Mouse (Mus musculus) G1E (cell line): ENCODE measurements around the gene Masp2. TPM values are rescaled to one million over a fixed set of nuclear protein-coding genes. Genes with fewer than 3 reads are reported as not detected.
A peak's percentile ranks its signal among the peaks of the same experiment; 100 is the strongest.

Experiments
- ATAC-seq: 2 replicates; pipeline ENCODE4 v1.8.0; 2016; ENCODE audit warnings: mild to moderate bottlenecking; ENCODE audit not compliant: insufficient number of reproducible peaks, poor library complexity, low FRiP score, severe bottlenecking; ENCODE audit errors: extremely low read depth
- DNase-seq: peaks from one replicate; pipeline ENCODE4 v3.0.0; 2012; ENCODE audit warnings: low spot score
- H3K27me3 ChIP-seq: 2 replicates; pipeline ENCODE4 v1.6.1; 2012; ENCODE audit warnings: mild to moderate bottlenecking, low read length, inconsistent platforms; ENCODE audit not compliant: insufficient read depth
- H3K36me3 ChIP-seq: replicated peaks from 2 replicates; pipeline ENCODE3; 2012; ENCODE audit warnings: mild to moderate bottlenecking, inconsistent platforms
- H3K4me1 ChIP-seq: 2 replicates; pipeline ENCODE4 v1.6.1; 2012; ENCODE audit warnings: low read depth, low read length, inconsistent platforms, mixed read lengths; ENCODE audit not compliant: insufficient read depth
- H3K4me3 ChIP-seq: 2 replicates; pipeline ENCODE4 v1.5.1; 2012; ENCODE audit warnings: low read depth, mild to moderate bottlenecking, inconsistent platforms, low read length, moderate library complexity, mixed read lengths
- H3K9me3 ChIP-seq: replicated peaks from 2 replicates; pipeline ENCODE4 v1.6.1; 2012; ENCODE audit warnings: inconsistent platforms
- CTCF ChIP-seq: IDR thresholded peaks from 2 replicates; pipeline ENCODE4 v1.5.1; 2012; ENCODE audit warnings: low read depth, low read length, inconsistent platforms, mixed read lengths
- GATA1 ChIP-seq: IDR thresholded peaks from 2 replicates; pipeline ENCODE4 v1.6.1; 2012; ENCODE audit warnings: borderline replicate concordance, low read length, inconsistent platforms, mixed read lengths
- GATA2 ChIP-seq: IDR thresholded peaks from 2 replicates; pipeline ENCODE4 v1.6.1; 2012; ENCODE audit warnings: low read depth, low read length, inconsistent platforms, borderline replicate concordance
- POLR2AphosphoS5 ChIP-seq: IDR thresholded peaks from 2 replicates; pipeline ENCODE4 v1.6.1; 2012; ENCODE audit warnings: low read depth, low read length, inconsistent platforms; ENCODE audit not compliant: insufficient replicate concordance
- TAL1 ChIP-seq: conservative IDR thresholded peaks from 2 replicates; pipeline ENCODE4 v1.6.1; 2012; ENCODE audit warnings: low read depth, low read length, inconsistent platforms, mixed read lengths
- polyA plus RNA-seq: library from polyadenylated mRNA; stranded (reverse); fragments of >175 nt; gene quantifications from 2 replicates; pipeline ENCODE4 v1.2.3, GENCODE M21; 2012
- total RNA-seq, 2 experiments: library from RNA; stranded (forward) in 1 of 2; stranded (reverse) in 1 of 2; fragments of 200-1000 nt in 1 of 2; fragments of >200 nt in 1 of 2; fragmentation: Nextera tagmentation in 1 of 2; gene quantifications; 2 replicates each; pipeline ENCODE4 v1.2.3; 2014 to 2017

The Masp2 gene
- total and polyA plus RNA-seq, 3 experiments, result 0.69 to 18.1 (median 2.9) TPM

- Histone ChIP-seq H3K27me3 (no peaks in the 10 kb centered on the region), H3K36me3 (peaks cover 36% of the 10 kb centered on the region), H3K9me3 (no peaks in the 10 kb centered on the region), H3K4me3 (peak within 1 kb of the TSS; percentile 93), H3K4me1 (peaks cover 39% of the 10 kb centered on the region)
- peak; percentile 86 for ATAC-seq
- peak; percentile 67; the same call in 1 of the 2 replicates for TF ChIP-seq POLR2AphosphoS5
- no peak for TF ChIP-seq TAL1
- DNase-seq, result peak; percentile 92
Observed at GRCm38 (mm10) chr4:148626623-148627185, 24.4 kb downstream of the Masp2 start, which contains the start of gene Tardbp. TSS of gene Tardbp (minus strand) at chr4:148627019.

- ATAC-seq, result no peak
- no peak for DNase-seq
- TF ChIP-seq POLR2AphosphoS5, result no peak
- no peak for TF ChIP-seq GATA1
- TF ChIP-seq GATA2, result no peak
- TF ChIP-seq TAL1, result no peak
- TF ChIP-seq CTCF, result no peak
- Histone ChIP-seq H3K27me3 (no peaks in the 10 kb centered on the region), H3K36me3 (peaks cover 30% of the 10 kb centered on the region), H3K9me3 (no peaks in the 10 kb centered on the region), H3K4me3 (no peak overlapping the region; the same call in 1 of the 2 replicates), H3K4me1 (peaks cover 34% of the 10 kb centered on the region)
Observed at GRCm38 (mm10) chr4:148627246-148627645, 24.9 kb downstream of the Masp2 start.

- TF ChIP-seq POLR2AphosphoS5 (no peak), CTCF (no peak), GATA2 (no peak), GATA1 (no peak), TAL1 (no peak)
- no peak overlapping the region for H3K4me3 ChIP-seq
- ATAC-seq, result no peak
Observed at GRCm38 (mm10) chr4:148632013-148632692, 29.8 kb downstream of the Masp2 start.

DNA sequence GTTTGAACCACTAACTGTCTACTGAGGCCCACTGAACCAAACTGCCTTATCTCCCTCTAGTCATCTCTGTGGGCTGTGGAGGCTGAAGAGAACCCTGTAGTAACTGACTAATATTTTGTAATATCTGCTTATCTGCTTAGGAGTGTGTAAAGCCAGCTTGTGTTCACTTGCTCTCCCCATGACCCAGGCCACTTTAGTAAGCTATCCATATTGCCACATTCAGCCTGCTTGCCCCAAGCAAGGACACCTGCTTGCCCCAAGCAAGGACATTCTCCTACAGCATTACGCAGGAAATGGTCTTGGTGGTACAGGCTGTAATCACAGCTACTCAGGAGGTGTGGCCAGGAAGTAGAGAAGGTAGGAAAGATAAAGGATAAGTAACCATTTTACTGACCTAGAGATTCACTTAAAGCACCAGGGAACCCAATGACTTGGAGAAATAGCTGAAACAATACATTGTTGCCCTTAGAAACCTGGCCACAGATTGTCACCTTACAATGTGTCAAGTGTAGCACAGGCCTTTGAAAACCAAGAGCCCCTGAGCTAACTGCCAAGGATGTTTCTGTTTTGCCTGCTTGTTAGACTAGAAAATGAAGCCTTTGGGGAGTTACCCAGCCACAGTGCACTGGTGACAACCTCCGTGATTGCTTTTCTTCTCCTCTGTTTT lies 31.2 kb downstream of the Masp2 start:
- TF ChIP-seq TAL1 (no peak), CTCF (no peak), GATA2 (no peak), GATA1 (no peak), POLR2AphosphoS5 (no peak)
- Histone ChIP-seq H3K36me3 (no peaks in the 10 kb centered on the region), H3K27me3 (no peaks in the 10 kb centered on the region), H3K9me3 (no peaks in the 10 kb centered on the region), H3K4me1 (peaks cover 17% of the 10 kb centered on the region), H3K4me3 (no peak overlapping the region)
- DNase-seq (no peak), ATAC-seq (peak; percentile 66)

More at GRCm38 (mm10) chr4:148632013-148632692, 29.8 kb downstream of the Masp2 start:
- H3K27me3 ChIP-seq, result no peaks in the 10 kb centered on the region
- H3K36me3 ChIP-seq, result no peaks in the 10 kb centered on the region
- peaks cover 19% of the 10 kb centered on the region for H3K4me1 ChIP-seq
- DNase-seq, result no peak
- H3K9me3 ChIP-seq, result no peaks in the 10 kb centered on the region

DNA sequence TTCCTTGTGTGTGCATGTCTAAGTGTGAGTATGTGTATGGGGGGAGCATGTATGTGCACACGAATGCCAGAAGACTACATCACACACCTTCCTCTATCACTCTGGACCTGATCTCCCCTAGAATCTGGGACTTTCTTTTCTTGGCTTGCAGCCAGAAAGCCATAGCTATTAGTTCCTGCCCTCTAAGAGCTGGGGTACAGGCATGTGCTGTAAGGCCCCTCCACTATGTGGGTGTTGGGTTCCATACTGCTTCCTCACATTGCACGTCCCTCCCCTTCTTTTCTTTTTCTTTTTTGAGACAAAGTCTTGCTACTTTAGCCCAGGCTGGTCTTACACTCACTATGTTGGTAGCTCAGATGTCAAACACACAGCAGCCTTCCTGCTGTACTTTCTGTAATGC lies 33.0 kb downstream of the Masp2 start:
- no peaks in the 10 kb centered on the region for H3K36me3 ChIP-seq
- no peak for ATAC-seq
- no peak for TF ChIP-seq GATA2
- TF ChIP-seq GATA1, result no peak
- TF ChIP-seq POLR2AphosphoS5, result no peak
- TF ChIP-seq TAL1, result no peak
- no peak for TF ChIP-seq CTCF

GRCm38 (mm10) chr4:148638302-148638701 lies 35.9 kb downstream of the Masp2 start:
- DNase-seq, result no peak
- TF ChIP-seq CTCF, result no peak
- no peak for TF ChIP-seq GATA1
- TF ChIP-seq GATA2, result no peak
- no peak for TF ChIP-seq POLR2AphosphoS5
- no peak for TF ChIP-seq TAL1
- no peak for ATAC-seq

More for the DNA sequence above, 33.0 kb downstream of the Masp2 start:
- Histone ChIP-seq H3K4me3 (no peak overlapping the region), H3K4me1 (peaks cover 17% of the 10 kb centered on the region), H3K9me3 (no peaks in the 10 kb centered on the region), H3K27me3 (0 out of 2 replicates have a peak, but pooled peaks cover 2% of the 10 kb centered on the region)
- DNase-seq, result no peak

More at GRCm38 (mm10) chr4:148638302-148638701, 35.9 kb downstream of the Masp2 start:
- H3K9me3 ChIP-seq, result no peaks in the 10 kb centered on the region
- H3K4me1 ChIP-seq, result peaks cover 10% of the 10 kb centered on the region
- no peaks in the 10 kb centered on the region for H3K36me3 ChIP-seq
- peaks cover 12% of the 10 kb centered on the region for H3K27me3 ChIP-seq
- no peak overlapping the region for H3K4me3 ChIP-seq
